Mouse (Mus musculus) kidney, adult 2 months (tissue): ENCODE data around the gene Col13a1. TPM values are rescaled to one million over a fixed set of nuclear protein-coding genes. Genes with fewer than 3 reads are reported as not detected.
A peak's percentile ranks its signal among the peaks of the same experiment; 100 is the strongest.

Experiments
- DNase-seq: peaks from one replicate; pipeline ENCODE4 v3.0.0; 2021
- H3K27ac ChIP-seq: fragments of 200-500 bp; 2 replicates; pipeline ENCODE4 v1.5.1; 2012; ENCODE audit warnings: low read depth, low read length, control low read depth, inconsistent platforms; ENCODE audit not compliant: insufficient read depth
- H3K27me3 ChIP-seq: fragments of 200-500 bp; replicated peaks from 2 replicates; pipeline ENCODE4 v1.6.1; 2012; ENCODE audit warnings: mild to moderate bottlenecking, moderate library complexity, low read length, inconsistent platforms; ENCODE audit not compliant: control insufficient read depth, insufficient read depth
- H3K36me3 ChIP-seq: fragments of 200-500 bp; 2 replicates; pipeline ENCODE4 v1.6.1; 2012; ENCODE audit warnings: mild to moderate bottlenecking, moderate library complexity, low read length, inconsistent platforms; ENCODE audit not compliant: control insufficient read depth, insufficient read depth
- H3K4me1 ChIP-seq: fragments of 200-500 bp; 2 replicates; pipeline ENCODE4 v1.6.1; 2011; ENCODE audit warnings: low read length; ENCODE audit not compliant: control insufficient read depth, insufficient read depth
- H3K4me3 ChIP-seq: fragments of 200-500 bp; 2 replicates; pipeline ENCODE4 v1.5.1; 2011; ENCODE audit warnings: mild to moderate bottlenecking, low read depth, low read length, control low read depth; ENCODE audit not compliant: insufficient read depth
- CTCF ChIP-seq: fragments of 200-500 bp; conservative IDR thresholded peaks from 2 replicates; pipeline ENCODE4 v1.5.1; 2011; ENCODE audit warnings: low read depth, mild to moderate bottlenecking, control low read depth, low read length, moderate library complexity, mixed read lengths; ENCODE audit not compliant: insufficient read depth, insufficient read length
- POLR2A ChIP-seq: fragments of 200-500 bp; IDR thresholded peaks from one replicate; pipeline ENCODE4 v1.6.1; 2011; ENCODE audit warnings: low read depth, low read length, control low read depth
- WGBS: fragments of 180-500 bp; shearing (Covaris S2); methylation state at CpG from one replicate; pipeline ENCODE4 v1.1.7; 2018; 5-methylcytosine and 5-hydroxymethylcytosine counted together
- polyA plus RNA-seq: library from polyadenylated mRNA; depleted of rRNA; stranded (reverse); fragments of >200 nt; gene quantifications from 2 replicates; pipeline ENCODE4 v1.2.3, GENCODE M21; 2012

The Col13a1 gene
- polyA plus RNA-seq, 1 experiment = 0.44 TPM

- H3K36me3 ChIP-seq = no peaks in the 10 kb centered on the region
- no peak for DNase-seq
- H3K27ac ChIP-seq = no peak overlapping the region
- 83% methylated on average over 4 of the region's 4 CpGs for WGBS
- no peaks in the 10 kb centered on the region for H3K27me3 ChIP-seq
- H3K4me1 ChIP-seq = no peaks in the 10 kb centered on the region
- TF ChIP-seq CTCF (no peak), POLR2A (no peak)
- H3K4me3 ChIP-seq = no peak overlapping the region
Observed at GRCm38 (mm10) chr10:62012371-62012770, 33.5 kb upstream of the Col13a1 start.

DNA sequence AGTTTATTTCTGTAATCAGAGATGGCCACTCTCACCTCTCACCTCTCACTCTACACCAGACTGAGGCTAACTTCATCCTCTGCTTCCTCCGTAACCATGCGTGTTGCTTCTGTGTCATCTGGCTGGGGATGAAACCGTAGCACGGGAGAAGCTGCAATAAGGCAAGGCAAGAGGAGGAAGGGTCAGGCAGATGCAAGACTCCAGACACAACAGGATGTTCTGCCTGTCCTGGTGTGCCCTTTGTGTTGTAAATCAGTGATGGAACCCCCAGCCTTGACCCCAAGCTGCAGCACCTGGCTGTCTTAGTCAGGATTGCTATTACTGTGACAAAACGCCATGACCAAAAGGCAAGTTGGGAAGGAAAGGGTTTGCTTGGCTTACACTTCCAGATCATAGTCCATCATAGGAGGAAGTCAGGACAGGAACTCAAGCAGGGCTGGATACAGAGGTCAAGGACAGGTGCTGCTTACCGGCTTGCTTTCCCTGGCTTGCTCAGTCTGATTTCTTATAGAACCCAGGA is 31.1 kb upstream of the Col13a1 start:
- DNase-seq = no peak
- TF ChIP-seq POLR2A (no peak), CTCF (no peak)
- no peak overlapping the region for H3K27ac ChIP-seq
- H3K27me3 ChIP-seq = no peaks in the 10 kb centered on the region
- no peaks in the 10 kb centered on the region for H3K36me3 ChIP-seq
- H3K4me3 ChIP-seq = no peak overlapping the region
- H3K4me1 ChIP-seq = no peaks in the 10 kb centered on the region
- WGBS = 39% methylated on average over 6 of the region's 6 CpGs

DNA sequence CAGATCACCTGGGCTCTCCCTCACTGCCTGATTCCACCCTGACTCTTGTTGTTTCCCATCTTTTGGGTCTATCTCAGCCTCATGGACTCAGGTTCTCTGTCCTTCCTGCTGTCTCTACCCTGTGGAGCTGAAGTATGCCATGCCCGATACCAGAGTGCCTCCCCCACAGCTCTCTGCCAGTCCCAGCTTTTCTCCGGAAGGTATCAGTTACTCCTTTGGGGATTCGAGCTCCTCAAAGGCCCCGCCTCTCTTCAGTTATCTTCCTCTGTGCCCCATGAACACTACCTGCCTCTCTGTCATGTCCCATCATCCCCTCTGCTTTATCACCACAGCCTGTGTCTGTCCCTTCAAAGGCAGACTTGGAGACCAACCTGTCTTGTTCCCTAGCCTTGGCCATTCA is 29.1 kb upstream of the Col13a1 start:
- no peak for DNase-seq
- TF ChIP-seq POLR2A = no peak
- TF ChIP-seq CTCF = no peak
- no peaks in the 10 kb centered on the region for H3K4me1 ChIP-seq
- no peak overlapping the region for H3K27ac ChIP-seq
- no peaks in the 10 kb centered on the region for H3K36me3 ChIP-seq
- H3K27me3 ChIP-seq = no peaks in the 10 kb centered on the region
- 49% methylated on average over 4 of the region's 4 CpGs for WGBS
- H3K4me3 ChIP-seq = no peak overlapping the region

- DNase-seq = no peak
- WGBS = 45% methylated on average over 8 of the region's 8 CpGs
- Histone ChIP-seq H3K27me3 (no peaks in the 10 kb centered on the region), H3K4me3 (no peak overlapping the region), H3K36me3 (no peaks in the 10 kb centered on the region), H3K4me1 (no peaks in the 10 kb centered on the region), H3K27ac (no peak overlapping the region)
- no peak for TF ChIP-seq POLR2A
- no peak for TF ChIP-seq CTCF
Observed at GRCm38 (mm10) chr10:62006371-62006770, 27.5 kb upstream of the Col13a1 start.

DNA sequence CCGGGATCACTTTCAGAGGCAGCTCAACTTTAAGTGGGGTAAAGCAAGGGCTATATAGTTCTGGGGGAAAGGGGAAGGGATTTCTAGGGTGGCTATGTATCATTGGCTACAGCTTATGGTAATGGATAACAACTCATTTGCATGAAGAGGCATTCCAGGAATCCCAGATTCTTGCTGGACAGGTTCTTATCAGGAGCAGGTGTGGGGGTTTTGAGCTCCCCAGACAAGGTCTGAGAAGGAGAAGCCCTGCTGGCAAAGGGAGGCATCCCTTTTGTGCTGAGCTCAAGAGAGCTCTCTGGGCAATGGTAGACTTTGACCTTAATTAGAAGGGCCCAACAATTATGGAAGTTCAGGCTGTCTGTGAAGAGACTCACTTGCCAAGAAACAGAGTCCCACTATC is 21.3 kb upstream of the Col13a1 start:
- Histone ChIP-seq H3K27me3 (no peaks in the 10 kb centered on the region), H3K27ac (no peak overlapping the region), H3K4me3 (no peak overlapping the region), H3K36me3 (no peaks in the 10 kb centered on the region), H3K4me1 (no peaks in the 10 kb centered on the region)
- no peak for TF ChIP-seq POLR2A
- no peak for TF ChIP-seq CTCF
- WGBS = 92% methylated on average over 1 of the region's 1 CpGs
- DNase-seq = peak; percentile 19

GRCm38 (mm10) chr10:61999766-62000165 is 20.9 kb upstream of the Col13a1 start:
- WGBS = 86% methylated on average over 1 of the region's 1 CpGs
- H3K27ac ChIP-seq = no peak overlapping the region

GRCm38 (mm10) chr10:61991481-61992424 is 12.8 kb upstream of the Col13a1 start:
- 25% methylated on average over 11 of the region's 11 CpGs for WGBS
- Histone ChIP-seq H3K27me3 (no peaks in the 10 kb centered on the region), H3K4me3 (no peak overlapping the region), H3K36me3 (no peaks in the 10 kb centered on the region), H3K4me1 (no peaks in the 10 kb centered on the region), H3K27ac (no peak overlapping the region)
- DNase-seq = no peak
- TF ChIP-seq POLR2A (no peak), CTCF (no peak)

More at GRCm38 (mm10) chr10:61999766-62000165, 20.9 kb upstream of the Col13a1 start:
- Histone ChIP-seq H3K4me3 (no peak overlapping the region), H3K36me3 (no peaks in the 10 kb centered on the region), H3K4me1 (no peaks in the 10 kb centered on the region), H3K27me3 (no peaks in the 10 kb centered on the region)
- DNase-seq = no peak
- TF ChIP-seq POLR2A (no peak), CTCF (no peak)

GRCm38 (mm10) chr10:61980424-61980823 is 1.5 kb upstream of the Col13a1 start:
- 1% methylated on average over 7 of the region's 7 CpGs for WGBS
- 0 out of 2 replicates have a peak, but pooled peaks cover 2% of the 10 kb centered on the region for H3K27me3 ChIP-seq
- no peak for TF ChIP-seq POLR2A
- peak; percentile 82 for TF ChIP-seq CTCF
- no peaks in the 10 kb centered on the region for H3K4me1 ChIP-seq
- no peaks in the 10 kb centered on the region for H3K36me3 ChIP-seq
- no peak overlapping the region for H3K27ac ChIP-seq
- DNase-seq = peak; percentile 88
- H3K4me3 ChIP-seq = no peak overlapping the region
